In the genomic region with DNA sequence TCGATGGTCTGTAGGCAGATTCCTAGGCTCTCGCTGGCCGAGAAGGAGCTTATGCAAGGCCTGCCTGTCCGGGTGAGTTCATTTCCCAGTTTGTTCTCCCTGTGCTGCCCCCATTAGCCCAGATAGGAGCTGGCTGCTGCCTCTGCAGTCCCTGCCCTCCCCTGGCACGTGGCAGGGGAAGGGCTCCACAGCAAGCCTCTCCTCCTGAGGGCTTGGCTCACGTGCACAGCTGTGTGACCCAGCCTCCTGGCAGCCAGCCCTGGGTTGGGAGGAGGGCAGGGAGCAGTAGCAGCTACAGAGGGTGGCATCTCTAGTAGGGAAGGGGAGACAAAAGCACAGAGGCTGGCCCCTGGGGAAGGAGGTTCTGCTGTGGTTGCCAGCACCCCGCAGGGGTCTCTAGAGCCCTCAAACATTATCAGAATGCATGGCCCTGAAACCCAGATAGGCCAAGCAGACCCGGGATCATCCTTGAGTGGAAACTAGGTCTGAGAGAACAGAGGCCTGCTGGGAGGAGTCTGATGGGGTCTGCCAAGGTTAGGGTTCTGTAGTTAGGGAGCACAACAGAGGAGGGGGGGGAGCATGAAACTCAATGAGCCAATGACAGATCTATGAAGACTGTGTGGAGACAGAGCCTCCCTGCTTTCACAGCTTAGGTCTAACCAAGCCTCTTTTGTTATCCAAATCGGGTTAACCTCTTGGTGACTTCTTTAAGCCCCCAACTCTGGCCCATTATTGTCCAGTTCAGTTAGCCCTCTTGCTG, we compare ENCODE assay signal across 8 mouse cellular contexts. TPM values are rescaled to one million over a fixed set of nuclear protein-coding genes. Genes with fewer than 3 reads are reported as not detected.
DNase-seq lines count a peak whose midpoint lies in the region; ATAC-seq and TF ChIP-seq lines count a peak whose summit lies in the region.

No protein-coding gene starts in this region.

- 42% methylated on average over 9 of the region's 9 CpGs for WGBS in hindbrain, postnatal 0 days
- 53% methylated on average over 9 of the region's 9 CpGs for WGBS in midbrain, postnatal 0 days

- no peaks in the 10 kb centered on the region for H3K9me3 ChIP-seq in hindbrain, postnatal 0 days (ENCODE audit: low read length)
- no peaks in the 10 kb centered on the region for H3K9me3 ChIP-seq in midbrain, postnatal 0 days (ENCODE audit: low read length)

- peak overlapping the region; percentile 85 for H3K27ac ChIP-seq in hindbrain, postnatal 0 days
- H3K27ac ChIP-seq in midbrain, postnatal 0 days (ENCODE audit: low read depth, low read length), result peak overlapping the region; percentile 71
- H3K27ac ChIP-seq in testis, adult 2 months (ENCODE audit: control insufficient read depth, insufficient read depth, low read depth, low read length), result peak overlapping the region; percentile 62

- peak; percentile 25 for TF ChIP-seq CTCF in hindbrain, postnatal 0 days (IDR thresholded peaks at IDR 0.05; ENCODE audit: low read depth)
- TF ChIP-seq CTCF in midbrain, postnatal 0 days (IDR thresholded peaks at IDR 0.05), result no peak
- no peak for TF ChIP-seq CTCF in testis, adult 2 months (IDR thresholded peaks at IDR 0.05; ENCODE audit: control insufficient read depth, insufficient read depth, insufficient replicate concordance, low read depth, low read length)

- no peak overlapping the region for H3K9ac ChIP-seq in hindbrain, postnatal 0 days (replicated peaks; ENCODE audit: low read length)
- no peak overlapping the region; the same call in 1 of the 2 replicates for H3K9ac ChIP-seq in midbrain, postnatal 0 days (replicated peaks; ENCODE audit: low read length, poor library complexity, severe bottlenecking)

- peak; percentile 34; the same call in 1 of the 2 replicates for TF ChIP-seq POLR2A in testis, adult 2 months (IDR thresholded peaks at IDR 0.05; ENCODE audit: control insufficient read depth, low read depth, low read length)

- peak; percentile 58 for ATAC-seq in hindbrain, postnatal 0 days
- ATAC-seq in midbrain, postnatal 0 days (ENCODE audit: low FRiP score), result peak; percentile 48

- H3K4me2 ChIP-seq in hindbrain, postnatal 0 days (ENCODE audit: low read depth, low read length), result no peak overlapping the region; the same call in 1 of the 2 replicates
- no peak overlapping the region for H3K4me2 ChIP-seq in midbrain, postnatal 0 days (ENCODE audit: low read depth, low read length, poor library complexity, severe bottlenecking)

- no peak overlapping the region for H3K4me3 ChIP-seq in hindbrain, postnatal 0 days (ENCODE audit: low read length)
- no peak overlapping the region for H3K4me3 ChIP-seq in midbrain, postnatal 0 days (ENCODE audit: low read depth, low read length)
- no peak overlapping the region for H3K4me3 ChIP-seq in testis, adult 2 months (ENCODE audit: control insufficient read depth, low read depth, low read length)

- DNase-seq in adrenal gland, adult (ENCODE audit: inconsistent age in 2 of 2, low spot score in 1 of 2), result peak; percentile 99
- DNase-seq in cerebellum, postnatal 36 days, result peak; percentile 78 to 88
- DNase-seq in gastrocnemius, postnatal 25 days, result peak; percentile 96
- peak; percentile 80 for DNase-seq in hindbrain, postnatal 0 days (ENCODE audit: low spot score)
- DNase-seq in left cerebral cortex, adult 8-10 months (ENCODE audit: low spot score in 2 of 2), result peak; percentile 80 to 91
- peak; percentile 75 for DNase-seq in midbrain, postnatal 0 days (ENCODE audit: low spot score)
- no peak for DNase-seq in embryo, embryonic 10 days (ENCODE audit: low spot score)

- H3K27me3 ChIP-seq in hindbrain, postnatal 0 days (ENCODE audit: insufficient read depth, low read length), result no peaks in the 10 kb centered on the region
- H3K27me3 ChIP-seq in midbrain, postnatal 0 days (ENCODE audit: insufficient read depth, low read length), result no peaks in the 10 kb centered on the region
- no peaks in the 10 kb centered on the region for H3K27me3 ChIP-seq in testis, adult 2 months (ENCODE audit: control insufficient read depth, insufficient read depth, low read length)

- H3K4me1 ChIP-seq in hindbrain, postnatal 0 days (ENCODE audit: insufficient read depth, low read length), result peaks cover 42% of the 10 kb centered on the region
- H3K4me1 ChIP-seq in midbrain, postnatal 0 days (ENCODE audit: insufficient read depth, low read length), result 0 out of 2 replicates have a peak, but pooled peaks cover 6% of the 10 kb centered on the region
- peaks cover 11% of the 10 kb centered on the region for H3K4me1 ChIP-seq in testis, adult 2 months (ENCODE audit: control insufficient read depth, insufficient read depth, low read length)

- H3K36me3 ChIP-seq in hindbrain, postnatal 0 days (ENCODE audit: insufficient read depth, low read length), result peaks cover 37% of the 10 kb centered on the region; the same call in 1 of the 2 replicates
- H3K36me3 ChIP-seq in midbrain, postnatal 0 days (ENCODE audit: insufficient read depth, low read length), result peaks cover 55% of the 10 kb centered on the region
- H3K36me3 ChIP-seq in testis, adult 2 months (ENCODE audit: control insufficient read depth, insufficient read depth, low read length), result peaks cover 3% of the 10 kb centered on the region

RNA-seq across cellular contexts. Expression of gene Cry2, which starts 10.0 kb away (rescaled TPM):
- total RNA-seq in gastrocnemius, postnatal 25 days (2021), result 10 to 100 TPM; 11.9 to 19.8 TPM
- total RNA-seq in hindbrain, postnatal 0 days (2014; rRNA removed), result 43.8 and 45.5 TPM in 2 replicates
- polyA plus RNA-seq in hindbrain, postnatal 0 days (2015; fragmentation: Nextera tagmentation; extraction: Ambion mirVana), result 50.6 and 52.0 TPM in 2 replicates
- 100 to 1,000 TPM; 121 to 130 (median 128) TPM for total RNA-seq in left cerebral cortex, adult 8-10 months (2022)
- total RNA-seq in midbrain, postnatal 0 days (2014; rRNA removed), result 41.9 and 48.4 TPM in 2 replicates
- polyA plus RNA-seq in midbrain, postnatal 0 days (2015; fragmentation: Nextera tagmentation; extraction: Ambion mirVana), result 50.6 and 55.2 TPM in 2 replicates
- polyA plus RNA-seq in testis, adult 2 months (2012; rRNA removed), result 20.4 and 22.0 TPM in 2 replicates

RNA-seq across cellular contexts. Expression of gene Mapk8ip1, which starts 22.8 kb away (rescaled TPM):
- total RNA-seq in gastrocnemius, postnatal 25 days (2021), result 1 to 10 TPM; 7.9 to 9.2 TPM
- 361 and 373 TPM in 2 replicates for total RNA-seq in hindbrain, postnatal 0 days (2014; rRNA removed)
- polyA plus RNA-seq in hindbrain, postnatal 0 days (2015; fragmentation: Nextera tagmentation; extraction: Ambion mirVana), result 177 and 182 TPM in 2 replicates
- total RNA-seq in left cerebral cortex, adult 8-10 months (2022), result 100 to 1,000 TPM; 328 to 363 (median 345) TPM
- total RNA-seq in midbrain, postnatal 0 days (2014; rRNA removed), result 286 and 357 TPM in 2 replicates
- polyA plus RNA-seq in midbrain, postnatal 0 days (2015; fragmentation: Nextera tagmentation; extraction: Ambion mirVana), result 176 and 178 TPM in 2 replicates
- polyA plus RNA-seq in testis, adult 2 months (2012; rRNA removed), result 23.2 and 28.4 TPM in 2 replicates

RNA-seq across cellular contexts. Expression of gene Slc35c1, which starts 36.5 kb away (rescaled TPM):
- total RNA-seq in gastrocnemius, postnatal 25 days (2021), result 1 to 10 TPM; 5.1 to 5.6 TPM
- total RNA-seq in hindbrain, postnatal 0 days (2014; rRNA removed), result 11.0 and 12.7 TPM in 2 replicates
- polyA plus RNA-seq in hindbrain, postnatal 0 days (2015; fragmentation: Nextera tagmentation; extraction: Ambion mirVana), result 12.7 and 16.4 TPM in 2 replicates
- 10 to 100 TPM; 15.3 to 18.1 (median 16.3) TPM for total RNA-seq in left cerebral cortex, adult 8-10 months (2022)
- 8.9 and 18.6 TPM in 2 replicates for total RNA-seq in midbrain, postnatal 0 days (2014; rRNA removed)
- 16.8 and 18.8 TPM in 2 replicates for polyA plus RNA-seq in midbrain, postnatal 0 days (2015; fragmentation: Nextera tagmentation; extraction: Ambion mirVana)
- polyA plus RNA-seq in testis, adult 2 months (2012; rRNA removed), result 6.9 and 7.8 TPM in 2 replicates

RNA-seq across cellular contexts. Expression of gene 1700029I15Rik, which starts 41.5 kb away (rescaled TPM):
- 1 to 10 TPM in 1 of 2 experiments, under 1 TPM in 1; 0.87 to 1.0 TPM for total RNA-seq in gastrocnemius, postnatal 25 days (2021)
- total RNA-seq in hindbrain, postnatal 0 days (2014; rRNA removed), result 1.6 and 1.8 TPM in 2 replicates
- 4.0 and 4.9 TPM in 2 replicates for polyA plus RNA-seq in hindbrain, postnatal 0 days (2015; fragmentation: Nextera tagmentation; extraction: Ambion mirVana)
- 1 to 10 TPM; 2.1 to 4.8 (median 3.4) TPM for total RNA-seq in left cerebral cortex, adult 8-10 months (2022)
- total RNA-seq in midbrain, postnatal 0 days (2014; rRNA removed), result 0.76 and 8.6 TPM in 2 replicates
- polyA plus RNA-seq in midbrain, postnatal 0 days (2015; fragmentation: Nextera tagmentation; extraction: Ambion mirVana), result 3.1 and 4.7 TPM in 2 replicates
- polyA plus RNA-seq in testis, adult 2 months (2012; rRNA removed), result 565 and 772 TPM in 2 replicates

RNA-seq across cellular contexts. Expression of gene Large2, which starts 49.2 kb away (rescaled TPM):
- under 1 TPM; 0.54 to 0.88 TPM for total RNA-seq in gastrocnemius, postnatal 25 days (2021)
- total RNA-seq in hindbrain, postnatal 0 days (2014; rRNA removed), result 0.11 and 0.16 TPM in 2 replicates
- polyA plus RNA-seq in hindbrain, postnatal 0 days (2015; fragmentation: Nextera tagmentation; extraction: Ambion mirVana), result 1.8 and 2.1 TPM in 2 replicates
- total RNA-seq in left cerebral cortex, adult 8-10 months (2022), result 1 to 10 TPM in 2 of 4 experiments, under 1 TPM in 2; 0.50 to 1.5 (median 0.85) TPM
- 1.4 TPM in 2 replicates for total RNA-seq in midbrain, postnatal 0 days (2014; rRNA removed)
- 1.5 and 1.6 TPM in 2 replicates for polyA plus RNA-seq in midbrain, postnatal 0 days (2015; fragmentation: Nextera tagmentation; extraction: Ambion mirVana)
- 11.2 and 11.8 TPM in 2 replicates for polyA plus RNA-seq in testis, adult 2 months (2012; rRNA removed)

Comparison
In these comparisons a context has a peak if more than half of its experiments do, and no peak if none do; other contexts are left out.
1. RNA of gene Mapk8ip1, which starts 22.8 kb away (total RNA-seq): 361 to 373 TPM in hindbrain, postnatal 0 days, 286 to 357 TPM in midbrain, postnatal 0 days and 328 to 363 TPM in left cerebral cortex, adult 8-10 months; 7.9 to 9.2 TPM in gastrocnemius, postnatal 25 days; every median in the first group is over 10 times any median in the second.
2. Peak in every context shown above with its lines, with median percentiles within 50 percentile points of each other: H3K27ac ChIP-seq.